Mouse (Mus musculus) gastrocnemius, postnatal 25 days (tissue): Measurements from ENCODE around the gene Ltbp1. TPM values are rescaled to one million over a fixed set of nuclear protein-coding genes. Genes with fewer than 3 reads are reported as not detected.

Experiments used
- DNase-seq: peaks from one replicate; pipeline ENCODE4 v3.0.0; 2022
- total RNA-seq, 2 experiments: library from RNA; stranded (reverse); gene quantifications; 1 replicate in 1 of 2; 2 replicates in 1 of 2; pipeline ENCODE4 v1.2.3; 2021

Ltbp1 gene
- total RNA-seq, 2 experiments from 2014 or later: 10.2 to 11.1 TPM

DNA sequence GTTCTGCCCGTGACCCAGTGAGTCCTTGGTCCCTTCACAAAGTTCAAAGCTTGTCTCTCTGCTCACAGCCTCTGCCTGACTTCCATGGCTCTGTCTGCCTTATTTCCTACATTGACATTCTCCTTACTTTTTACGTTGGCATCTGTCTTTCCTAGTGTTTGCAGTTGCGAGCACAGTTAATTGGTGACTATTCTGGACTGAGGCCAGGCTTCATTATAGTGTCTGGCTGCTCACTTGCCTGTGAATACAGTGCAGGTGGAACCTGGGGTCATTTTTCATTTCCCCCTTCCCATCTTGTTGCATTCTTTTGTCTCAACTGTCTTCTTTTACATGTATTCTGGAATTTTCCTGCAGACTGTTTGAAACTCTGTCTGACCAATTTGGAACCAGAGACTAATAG lies 287.6 kb downstream of the Ltbp1 start:
- DNase-seq: no peak

DNA sequence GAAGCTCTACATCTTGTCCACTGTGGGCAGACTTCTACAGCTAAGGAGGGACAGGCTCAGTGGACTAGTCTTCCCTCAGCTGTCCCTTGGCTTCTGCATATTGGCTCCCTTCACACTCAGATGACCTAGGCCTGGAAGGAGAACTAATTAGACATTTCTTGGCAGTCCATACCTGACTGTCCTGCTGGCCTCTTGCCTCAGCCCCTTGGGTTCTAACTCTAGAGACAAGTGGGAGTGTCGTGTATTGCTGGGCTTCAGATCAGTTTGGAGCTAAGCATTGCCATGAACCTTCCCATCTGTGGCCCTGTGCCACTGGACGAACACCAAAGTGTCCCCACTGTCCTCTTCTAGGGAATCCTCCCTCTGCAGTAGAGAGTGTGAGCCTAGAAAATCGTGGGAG lies 288.4 kb downstream of the Ltbp1 start:
- peak; percentile 79 for DNase-seq

DNA sequence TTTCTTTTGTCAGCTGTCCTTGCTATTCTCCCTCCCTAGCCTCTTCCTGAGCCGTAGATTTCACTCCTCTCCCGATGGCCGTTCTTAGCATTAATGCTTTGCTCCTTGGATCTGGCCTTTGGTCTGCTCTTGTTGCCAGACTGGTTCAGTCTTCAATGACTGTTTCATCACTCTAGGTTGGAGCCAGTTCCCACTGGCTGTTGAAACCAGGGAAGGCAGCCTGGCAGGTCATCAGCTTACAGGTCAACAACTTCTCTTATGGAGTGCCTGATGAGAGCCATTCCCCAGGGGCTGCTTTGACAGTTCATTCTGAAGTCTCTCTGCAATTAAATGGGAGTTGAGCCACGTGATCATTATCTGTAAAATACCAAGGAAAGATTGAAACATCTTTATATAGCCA lies 295.5 kb downstream of the Ltbp1 start:
- no peak for DNase-seq

DNA sequence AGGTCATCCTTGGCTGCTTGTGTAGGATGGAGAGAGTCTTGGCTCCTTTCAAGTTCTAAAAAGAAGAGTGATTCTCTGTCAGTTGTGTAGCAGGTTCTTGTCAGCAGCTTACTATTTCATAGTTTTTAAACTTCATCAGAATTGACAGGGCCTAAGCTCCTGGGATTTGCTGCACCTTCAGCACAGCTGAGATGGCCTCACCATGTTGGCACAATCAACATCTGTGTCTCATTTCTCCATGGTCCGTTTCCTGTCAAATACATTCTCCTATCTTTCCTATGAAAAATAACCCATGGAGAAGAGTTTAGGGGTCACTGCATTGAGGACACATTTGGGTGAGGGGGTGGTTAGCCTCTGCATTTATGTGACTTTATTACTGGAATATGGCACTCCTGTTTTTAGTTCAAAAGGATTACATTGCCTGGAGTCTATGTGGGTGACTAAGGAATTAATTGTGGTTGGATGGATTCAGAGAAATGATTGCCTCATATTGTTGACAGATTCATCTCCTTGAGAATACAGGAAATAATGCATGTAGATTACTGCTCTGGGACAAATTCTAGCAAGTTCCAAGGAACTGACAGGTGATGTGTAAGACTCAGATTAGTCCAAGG lies 299.5 kb downstream of the Ltbp1 start:
- DNase-seq: no peak

DNA sequence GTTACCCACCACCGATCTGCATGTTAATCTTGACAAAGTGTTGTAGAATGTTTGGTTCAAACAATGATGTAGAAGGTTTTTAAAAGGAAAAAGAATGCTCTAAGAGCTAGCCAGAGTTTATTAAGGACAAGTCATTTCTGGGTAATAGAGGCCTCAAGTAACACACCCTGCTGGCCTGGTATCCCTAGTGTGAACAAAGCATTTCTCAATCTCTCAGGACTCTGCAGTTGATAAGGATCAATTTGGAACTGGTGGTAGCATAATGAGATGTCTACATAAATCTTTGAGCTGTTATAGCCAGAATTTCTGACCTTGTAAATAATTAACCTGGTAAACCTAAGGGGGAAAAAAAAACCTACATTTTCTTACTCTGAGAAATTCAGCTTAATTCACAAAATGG lies 300.3 kb downstream of the Ltbp1 start:
- DNase-seq: no peak

DNA sequence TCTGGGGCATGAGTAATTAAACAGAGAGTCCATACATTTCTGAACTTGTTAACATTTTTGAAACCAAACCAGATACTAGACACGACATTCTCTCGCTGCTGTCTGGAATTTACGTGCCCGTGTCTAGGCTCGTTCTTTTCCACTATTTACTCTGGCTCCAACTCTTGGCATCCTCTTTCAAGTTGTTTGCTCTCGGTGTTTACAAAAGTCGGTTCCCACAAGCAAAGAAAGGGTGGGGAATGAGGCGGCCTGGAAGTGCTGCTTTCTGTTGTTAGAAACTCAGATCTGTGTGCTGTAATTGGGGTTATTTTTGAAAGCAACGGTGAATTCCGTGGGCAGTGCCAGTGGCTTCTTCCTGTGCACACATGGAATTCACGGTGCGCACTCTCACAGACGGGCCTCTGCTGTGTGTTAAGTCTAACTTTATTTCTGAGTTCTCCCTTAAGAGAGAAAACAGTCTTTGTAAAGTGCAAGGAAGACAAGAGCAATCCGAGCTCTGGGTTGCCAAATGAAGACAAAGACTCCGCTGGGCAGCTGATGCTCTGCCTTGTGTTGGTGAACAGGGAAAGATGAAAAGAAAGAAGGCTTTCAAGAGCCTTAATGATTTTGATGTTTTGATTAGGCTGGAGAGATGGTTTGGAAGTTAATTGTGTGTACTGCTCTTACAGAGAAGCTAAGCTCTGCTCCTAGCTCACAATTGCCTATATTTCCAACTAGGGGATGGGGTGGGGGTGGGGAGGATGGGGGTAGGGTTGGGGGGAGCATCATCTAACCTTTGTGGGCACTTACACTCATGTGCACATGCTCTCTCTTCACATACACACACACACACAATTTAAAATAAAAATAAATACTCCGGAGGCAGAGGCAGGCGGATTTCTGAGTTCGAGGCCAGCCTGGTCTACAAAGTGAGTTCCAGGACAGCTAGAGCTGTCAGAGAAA lies 302.0 kb downstream of the Ltbp1 start:
- DNase-seq: no peak

DNA sequence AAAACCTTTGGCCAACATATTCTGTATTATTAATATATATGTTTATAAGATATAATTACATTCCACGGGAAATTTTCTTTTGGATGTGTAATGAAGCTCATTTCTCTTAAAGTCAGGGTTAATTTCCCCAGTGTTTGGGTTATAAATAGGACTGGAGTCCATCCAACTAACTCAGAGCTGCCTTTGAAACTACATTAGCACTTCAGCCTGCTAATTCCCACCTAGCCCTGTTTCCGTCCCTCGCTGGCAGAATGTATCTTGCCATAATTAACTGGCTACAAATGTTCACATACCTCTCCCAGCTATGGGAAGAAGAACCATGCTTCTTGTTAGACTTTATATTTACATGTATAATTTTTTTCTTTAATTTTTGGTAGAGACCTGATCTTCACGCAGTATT lies 311.7 kb downstream of the Ltbp1 start:
- DNase-seq: no peak

DNA sequence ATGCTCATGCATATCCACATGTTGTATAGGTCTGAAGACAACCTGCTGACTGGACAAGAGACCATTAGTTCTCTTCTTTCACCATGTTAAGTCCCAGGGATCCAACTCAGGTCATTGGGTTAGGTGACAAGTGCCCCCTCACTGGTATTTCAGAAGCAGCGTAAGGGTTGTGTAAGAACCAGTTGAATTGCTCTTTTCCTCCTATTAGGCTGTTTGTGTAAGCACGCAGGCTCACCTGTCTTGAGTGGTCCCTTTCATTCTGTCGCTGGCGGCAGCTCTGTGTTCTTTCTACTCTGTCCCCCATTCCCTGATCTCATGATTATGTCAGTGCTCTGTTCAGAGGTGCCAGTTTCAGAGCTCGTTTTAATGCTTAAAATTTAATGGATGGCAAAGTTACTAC lies 317.9 kb downstream of the Ltbp1 start:
- no peak for DNase-seq

DNA sequence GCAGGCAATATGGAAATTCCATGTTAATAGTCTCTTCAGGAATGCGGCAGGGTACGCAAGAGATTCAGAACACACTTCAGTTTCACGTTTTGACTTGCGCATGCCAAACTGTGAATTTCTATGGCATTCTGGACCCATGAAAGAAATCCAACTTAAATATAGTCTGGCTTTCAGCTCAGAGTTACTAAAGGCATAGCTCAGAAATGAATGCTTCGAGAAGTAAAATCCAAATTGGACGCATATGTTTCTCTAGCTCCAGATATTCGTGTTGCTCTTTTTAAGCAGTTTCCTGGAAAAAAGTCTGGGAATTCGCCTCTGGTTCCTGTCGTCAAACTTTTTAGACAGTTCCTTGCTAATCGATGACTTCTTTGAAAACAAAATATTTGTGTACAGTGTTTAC lies 318.4 kb downstream of the Ltbp1 start:
- DNase-seq: no peak

DNA sequence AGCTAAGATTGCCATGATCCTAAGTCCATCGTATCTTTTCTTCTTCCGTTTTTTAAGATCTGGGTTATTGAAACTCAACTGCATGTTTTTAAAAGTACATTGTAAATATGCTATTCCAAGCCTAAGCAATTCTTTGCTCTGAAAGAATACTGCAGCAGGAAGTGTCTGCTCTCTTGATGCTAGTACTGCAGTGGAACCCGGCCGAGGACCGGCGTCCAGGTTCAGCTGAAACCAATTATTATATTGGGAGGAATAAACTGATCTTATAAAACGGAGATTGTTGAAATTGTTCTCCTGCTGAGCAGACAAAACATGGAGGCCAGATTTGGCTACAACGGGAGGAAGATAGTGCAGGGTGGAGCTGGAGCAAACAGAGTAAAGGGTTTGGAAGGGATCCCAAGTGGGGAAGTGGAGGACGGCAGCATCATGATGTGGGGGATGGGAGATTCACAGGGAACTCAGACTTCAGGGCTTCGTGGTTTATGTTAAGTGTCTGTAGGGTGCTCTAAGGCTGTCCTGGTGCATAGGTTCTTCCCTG lies 322.8 kb downstream of the Ltbp1 start:
- DNase-seq: no peak

DNA sequence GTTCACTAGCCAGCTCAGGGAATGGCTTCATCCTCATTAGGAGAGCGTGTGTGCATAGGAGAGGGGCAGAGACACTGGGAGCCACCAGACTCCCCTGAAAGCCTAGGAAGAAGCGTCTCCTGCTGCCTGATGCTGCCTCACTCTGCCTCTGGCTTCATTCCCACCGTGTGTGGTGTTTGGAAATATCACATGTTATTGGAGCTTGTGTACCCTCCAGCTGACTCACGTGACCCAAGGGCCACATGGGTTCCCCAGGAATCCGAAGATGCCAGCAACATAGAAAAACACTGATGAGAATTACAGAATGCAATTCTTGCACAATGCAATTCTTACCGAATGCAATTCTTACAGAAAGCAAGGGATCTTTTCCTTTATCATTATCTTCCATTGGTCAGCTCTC lies 325.0 kb downstream of the Ltbp1 start:
- peak; percentile 23 for DNase-seq

DNA sequence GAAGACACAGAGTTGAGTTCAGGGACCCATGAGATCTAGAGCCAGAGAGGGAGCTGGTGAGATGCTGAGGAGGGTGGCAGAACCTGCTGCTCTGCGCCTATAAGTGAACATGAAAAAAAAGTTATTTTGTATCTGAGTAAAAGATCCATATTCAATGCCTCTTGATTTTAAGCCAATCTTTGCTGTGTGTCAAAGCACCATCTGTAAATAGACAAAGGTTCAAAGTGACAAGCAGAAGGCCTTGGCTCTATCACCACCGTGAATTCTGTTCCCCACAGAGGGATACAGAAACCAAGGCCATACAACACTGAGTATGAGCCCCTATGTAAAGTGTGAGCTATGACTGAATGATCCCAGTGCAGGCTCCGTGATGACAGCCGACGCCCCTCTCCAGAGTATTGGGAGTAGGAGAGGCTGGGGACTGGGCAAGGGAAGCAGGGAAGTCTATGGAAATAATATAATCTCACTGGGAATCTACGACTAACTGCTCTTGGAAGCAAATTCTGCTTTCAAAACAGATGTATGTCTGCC lies 326.1 kb downstream of the Ltbp1 start:
- no peak for DNase-seq

DNA sequence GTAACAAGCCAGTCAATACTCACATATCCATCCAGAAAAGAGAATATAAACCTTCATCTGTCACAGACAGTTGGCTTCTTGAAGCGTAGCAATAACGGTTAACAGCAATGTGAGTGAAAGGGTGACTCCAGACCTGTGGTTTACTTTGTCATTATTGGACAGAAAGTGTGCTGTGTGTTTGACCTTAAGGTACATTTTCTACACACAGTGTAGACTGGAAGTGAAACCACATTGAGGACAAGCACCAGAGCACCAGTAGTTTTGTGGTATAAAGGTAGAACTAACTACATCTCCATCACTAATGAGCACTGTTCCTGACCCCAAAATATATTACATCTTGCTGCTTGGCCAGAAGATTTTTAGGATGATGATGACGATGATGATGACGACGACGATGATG lies 326.9 kb downstream of the Ltbp1 start:
- DNase-seq: no peak

DNA sequence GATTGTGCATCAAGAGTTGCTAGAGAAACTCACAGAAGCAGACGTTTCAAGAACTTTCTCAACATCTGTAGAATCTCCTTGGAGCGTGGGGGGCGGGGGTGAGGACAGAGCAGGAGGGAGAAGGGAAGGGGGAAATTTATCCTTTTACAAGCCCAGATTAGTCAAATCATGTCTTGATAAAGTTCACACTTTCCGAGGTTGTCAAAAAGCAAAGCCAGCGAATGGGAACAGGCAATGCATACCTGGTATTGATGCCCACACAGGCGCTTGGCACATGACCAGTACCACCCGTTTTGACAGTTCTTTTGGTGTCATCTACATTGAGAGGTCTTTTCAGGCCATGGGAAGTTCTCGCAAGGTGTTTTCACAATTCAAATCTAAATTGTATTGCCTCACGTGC lies 327.6 kb downstream of the Ltbp1 start:
- no peak for DNase-seq

DNA sequence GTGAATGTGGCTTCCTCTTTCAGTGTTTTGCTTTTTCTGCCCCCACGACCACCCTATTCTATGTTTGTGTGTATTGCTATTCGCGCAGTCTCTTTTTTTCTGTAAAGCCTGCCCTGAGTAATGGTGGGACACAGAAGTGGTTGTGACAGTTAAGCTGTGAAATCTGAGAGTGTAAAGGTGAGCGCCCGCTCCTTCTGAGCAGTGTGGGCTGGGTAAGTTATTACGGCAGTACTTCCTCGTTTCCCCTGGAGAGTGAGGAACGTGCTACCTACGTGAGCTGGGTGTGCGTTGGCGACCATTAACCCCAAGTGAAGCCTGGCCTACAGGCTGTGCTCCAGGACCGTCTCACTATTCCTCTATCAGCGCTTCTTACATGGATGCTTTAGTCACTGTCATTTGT lies 328.4 kb downstream of the Ltbp1 start:
- no peak for DNase-seq

DNA sequence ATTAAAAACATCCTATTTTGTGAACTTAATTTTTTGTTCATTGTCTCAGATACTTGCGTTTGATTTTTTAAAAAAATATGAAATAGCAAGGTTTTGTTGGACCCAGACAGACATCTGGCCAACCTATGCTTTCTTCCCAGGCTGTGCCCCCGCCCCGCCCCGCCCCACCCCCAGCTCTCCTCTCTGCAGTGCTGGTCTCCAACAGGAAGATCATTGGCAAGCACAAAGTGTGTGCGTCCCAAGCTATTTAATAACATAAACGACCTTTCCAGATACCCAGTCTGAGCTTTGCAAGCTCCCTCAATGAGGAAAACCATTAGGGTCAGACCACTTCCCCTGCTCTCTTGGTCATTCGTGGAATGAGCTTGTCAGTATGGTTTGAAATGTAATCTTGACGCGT lies 330.3 kb downstream of the Ltbp1 start:
- DNase-seq: no peak

DNA sequence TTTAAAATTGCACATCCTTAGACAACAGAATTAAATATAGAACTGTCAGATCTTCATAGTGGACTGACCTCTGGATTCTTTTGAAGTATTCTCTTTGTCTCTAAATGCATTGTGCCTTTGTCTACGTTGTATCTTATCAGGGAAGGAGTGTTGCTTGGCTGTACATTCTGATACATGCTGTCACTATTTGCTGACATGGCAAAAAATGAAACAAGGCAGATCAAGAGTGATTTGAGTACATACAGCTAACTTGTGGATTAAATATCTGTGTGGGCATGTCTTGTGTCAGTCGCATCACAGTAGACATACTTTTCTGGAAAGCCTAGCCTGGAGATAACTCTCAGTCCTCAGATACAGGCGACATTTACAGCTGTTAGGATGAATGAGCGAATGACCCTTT lies 335.9 kb downstream of the Ltbp1 start:
- no peak for DNase-seq

DNA sequence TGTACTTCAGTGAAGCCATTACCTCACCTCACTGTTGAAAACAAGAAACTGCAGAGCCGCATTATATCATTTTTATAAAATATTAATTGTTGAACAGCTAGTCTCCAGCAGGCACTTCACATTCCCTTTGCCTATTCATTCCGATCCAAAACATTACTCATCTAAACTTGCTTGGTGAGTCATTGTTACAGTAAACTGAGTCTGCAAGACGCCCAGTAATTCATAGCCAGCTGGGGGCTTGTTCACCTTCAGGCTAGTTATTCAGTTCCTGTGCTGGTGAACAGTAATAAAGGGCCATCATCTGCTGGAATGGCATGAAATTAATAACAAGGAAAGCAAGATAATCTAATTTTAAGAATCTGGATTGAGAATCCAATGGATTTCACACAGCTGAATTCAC lies 339.7 kb downstream of the Ltbp1 start:
- no peak for DNase-seq

DNA sequence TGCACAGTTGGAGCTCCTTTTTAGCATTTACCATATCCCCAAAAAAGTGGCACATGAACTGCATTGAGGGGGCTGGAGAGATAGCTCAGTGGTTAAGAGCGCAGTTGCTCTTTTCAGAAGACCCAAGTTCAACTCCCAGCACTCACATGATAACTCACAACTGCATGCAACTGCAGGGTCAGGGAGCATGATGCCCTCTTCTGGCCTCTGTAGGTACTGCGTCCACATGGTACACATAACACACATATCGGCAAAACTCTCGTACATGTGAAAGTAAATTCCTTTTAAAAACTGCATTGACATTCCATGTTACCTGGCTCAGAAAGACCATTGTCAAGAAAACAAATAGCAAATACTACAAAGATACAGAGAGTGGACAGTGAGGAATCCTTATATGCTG lies 342.0 kb downstream of the Ltbp1 start:
- no peak for DNase-seq

DNA sequence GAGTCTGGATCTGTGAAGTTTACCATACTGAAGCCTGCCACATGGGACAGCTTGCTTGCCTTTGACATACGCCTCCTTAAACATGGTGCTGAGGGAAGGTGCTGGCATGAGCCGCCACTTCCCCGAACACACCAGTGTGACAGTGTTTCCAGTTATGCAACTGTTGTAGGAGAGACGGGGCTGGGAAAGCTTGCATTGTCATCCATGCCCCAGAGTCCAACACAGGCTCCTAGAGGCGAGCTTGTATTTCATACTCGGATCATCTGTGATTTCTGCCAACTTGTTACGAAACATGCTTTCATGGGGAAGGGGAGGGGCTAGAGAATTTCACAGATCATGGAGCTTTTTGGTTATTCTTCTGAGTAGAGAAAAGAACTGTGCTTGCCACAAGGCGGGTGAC lies 343.7 kb downstream of the Ltbp1 start:
- DNase-seq: peak; percentile 41

DNA sequence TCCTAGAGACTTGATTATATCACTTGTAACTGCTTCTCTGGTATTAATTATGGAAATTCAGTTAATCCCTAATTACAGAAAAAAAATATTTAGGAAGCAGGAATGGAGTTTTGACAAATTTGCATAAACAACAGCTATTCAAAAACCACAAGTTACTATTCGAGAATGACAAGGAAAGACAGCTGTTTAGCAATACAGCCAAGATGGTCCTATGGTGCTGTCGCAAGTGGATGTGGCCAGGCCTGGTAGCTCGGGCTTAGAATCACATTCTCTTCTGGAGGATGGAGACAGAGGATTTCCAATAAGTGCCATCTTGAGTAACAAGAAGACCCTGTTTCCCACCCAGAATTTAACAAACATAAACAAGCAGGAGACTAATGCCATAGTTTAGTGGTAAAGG lies 344.2 kb downstream of the Ltbp1 start:
- no peak for DNase-seq

DNA sequence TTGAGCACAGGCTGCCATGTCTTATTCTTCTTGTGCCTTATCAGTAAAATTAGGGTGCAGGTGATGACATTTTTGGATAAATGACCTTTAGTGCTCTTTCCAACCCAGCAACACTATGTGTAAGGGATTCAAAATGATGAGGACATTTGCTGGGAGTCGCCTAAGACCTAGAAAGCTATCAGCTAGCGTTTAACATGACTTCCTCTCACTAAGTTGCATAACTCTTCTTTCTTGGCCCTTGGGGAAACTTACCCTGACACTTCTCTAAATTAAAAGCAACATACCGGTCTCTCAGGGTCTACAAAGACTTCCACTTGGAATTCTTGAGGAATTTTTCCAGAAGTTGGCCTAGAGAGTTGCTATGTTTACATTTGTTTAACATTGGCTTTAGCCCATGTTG lies 348.0 kb downstream of the Ltbp1 start:
- no peak for DNase-seq

DNA sequence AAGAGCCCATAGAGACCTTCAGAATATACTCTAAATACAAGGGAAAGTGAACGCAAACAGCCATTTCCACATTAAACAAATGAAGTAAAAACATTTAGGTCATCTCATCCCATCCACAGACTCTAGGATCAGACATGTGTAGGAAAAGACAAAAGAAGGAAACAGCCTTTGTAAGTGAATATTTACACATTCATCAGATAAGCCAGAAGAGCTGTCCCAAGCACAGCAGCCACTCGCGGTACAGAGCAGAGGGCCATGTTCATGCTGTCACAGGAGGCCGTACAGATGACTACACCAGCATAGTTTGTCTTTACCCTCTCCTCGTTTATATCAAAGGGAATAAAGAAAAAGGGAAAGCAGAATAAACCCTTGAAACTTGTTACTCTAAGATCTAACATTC lies 350.1 kb downstream of the Ltbp1 start:
- no peak for DNase-seq
